ENCODE assay signal across 8 mouse cellular contexts in genomic region chr6:108249031-108249917, GRCm38 (mm10). TPM values are rescaled to one million over a fixed set of nuclear protein-coding genes. Genes with fewer than 3 reads are reported as not detected.
DNase-seq lines count a peak whose midpoint lies in the region; ATAC-seq and TF ChIP-seq lines count a peak whose summit lies in the region.

No protein-coding gene starts in this region.

- ATAC-seq in liver, postnatal 0 days = no peak; the same call in 1 of the 2 replicates
- peak; percentile 62 for ATAC-seq in forebrain, embryonic 12.5 days (ENCODE audit: low FRiP score)
- peak; percentile 50; the same call in 1 of the 2 replicates for ATAC-seq in kidney, postnatal 0 days (replicated peaks; ENCODE audit: low FRiP score, low read depth)
- ATAC-seq in neural tube, embryonic 12.5 days (ENCODE audit: low FRiP score, low read depth) = peak; percentile 45
- no peak; the same call in 1 of the 2 replicates for ATAC-seq in frontal cortex, adult (ENCODE audit: low TSS enrichment)

- H3K4me1 ChIP-seq in liver, postnatal 0 days (ENCODE audit: insufficient read depth) = peaks cover 8% of the 10 kb centered on the region; the same call in 1 of the 2 replicates
- peaks cover 22% of the 10 kb centered on the region for H3K4me1 ChIP-seq in forebrain, embryonic 12.5 days
- H3K4me1 ChIP-seq in kidney, postnatal 0 days (replicated peaks; ENCODE audit: insufficient read depth, low read length) = peaks cover 19% of the 10 kb centered on the region
- H3K4me1 ChIP-seq in neural tube, embryonic 12.5 days = peaks cover 11% of the 10 kb centered on the region

- no peak overlapping the region for H3K9ac ChIP-seq in liver, postnatal 0 days (replicated peaks)
- H3K9ac ChIP-seq in forebrain, embryonic 12.5 days = no peak overlapping the region
- H3K9ac ChIP-seq in kidney, postnatal 0 days (ENCODE audit: low read depth, low read length) = no peak overlapping the region
- no peak overlapping the region for H3K9ac ChIP-seq in neural tube, embryonic 12.5 days

- H3K9me3 ChIP-seq in liver, postnatal 0 days (ENCODE audit: low read length) = no peaks in the 10 kb centered on the region
- no peaks in the 10 kb centered on the region for H3K9me3 ChIP-seq in forebrain, embryonic 12.5 days
- no peaks in the 10 kb centered on the region for H3K9me3 ChIP-seq in kidney, postnatal 0 days (replicated peaks; ENCODE audit: low read length)
- no peaks in the 10 kb centered on the region for H3K9me3 ChIP-seq in neural tube, embryonic 12.5 days

- no peaks in the 10 kb centered on the region; the same call in none of the 2 replicates for H3K36me3 ChIP-seq in liver, postnatal 0 days (replicated peaks; ENCODE audit: insufficient read depth, low read length)
- no peaks in the 10 kb centered on the region for H3K36me3 ChIP-seq in forebrain, embryonic 12.5 days (replicated peaks)
- no peaks in the 10 kb centered on the region for H3K36me3 ChIP-seq in kidney, postnatal 0 days (ENCODE audit: insufficient read depth, low read length)
- no peaks in the 10 kb centered on the region for H3K36me3 ChIP-seq in neural tube, embryonic 12.5 days

- no peak overlapping the region for H3K4me3 ChIP-seq in liver, postnatal 0 days (ENCODE audit: low read depth, low read length)
- H3K4me3 ChIP-seq in forebrain, embryonic 12.5 days (replicated peaks) = no peak overlapping the region
- H3K4me3 ChIP-seq in kidney, postnatal 0 days (replicated peaks; ENCODE audit: low read depth, low read length) = no peak overlapping the region
- H3K4me3 ChIP-seq in neural tube, embryonic 12.5 days = no peak overlapping the region

- WGBS in liver, postnatal 0 days (ENCODE audit: insufficient replicate concordance) = 59% methylated on average over 9 of the region's 9 CpGs
- 12% methylated on average over 9 of the region's 9 CpGs for WGBS in forebrain, embryonic 12.5 days
- 42% methylated on average over 9 of the region's 9 CpGs for WGBS in kidney, postnatal 0 days
- WGBS in neural tube, embryonic 12.5 days = 46% methylated on average over 9 of the region's 9 CpGs

- no peak overlapping the region for H3K4me2 ChIP-seq in liver, postnatal 0 days (ENCODE audit: low read depth, low read length)
- no peak overlapping the region for H3K4me2 ChIP-seq in forebrain, embryonic 12.5 days
- H3K4me2 ChIP-seq in kidney, postnatal 0 days (ENCODE audit: low read length) = no peak overlapping the region
- H3K4me2 ChIP-seq in neural tube, embryonic 12.5 days (replicated peaks) = no peak overlapping the region

- no peaks in the 10 kb centered on the region for H3K27me3 ChIP-seq in liver, postnatal 0 days (ENCODE audit: insufficient read depth, low read length)
- H3K27me3 ChIP-seq in forebrain, embryonic 12.5 days = no peaks in the 10 kb centered on the region
- no peaks in the 10 kb centered on the region for H3K27me3 ChIP-seq in kidney, postnatal 0 days (ENCODE audit: insufficient read depth, low read length)
- no peaks in the 10 kb centered on the region for H3K27me3 ChIP-seq in neural tube, embryonic 12.5 days (replicated peaks)

- DNase-seq in liver = peak; percentile 25
- DNase-seq in liver, postnatal 0 days = no peak
- peak; percentile 55 for DNase-seq in kidney, postnatal 0 days (ENCODE audit: low spot score)
- no peak for DNase-seq in thymus, postnatal 4 days
- no peak for DNase-seq in layer of hippocampus, adult 9-11 months

- no peak for TF ChIP-seq CTCF in liver, postnatal 0 days (IDR thresholded peaks at IDR 0.05; ENCODE audit: low read depth)
- TF ChIP-seq CTCF in kidney, postnatal 0 days (IDR thresholded peaks at IDR 0.05; ENCODE audit: low read depth) = no peak

- no peak overlapping the region for H3K27ac ChIP-seq in liver, postnatal 0 days (ENCODE audit: low read depth)
- H3K27ac ChIP-seq in forebrain, embryonic 12.5 days = peak overlapping the region; percentile 85
- peak overlapping the region; percentile 72 for H3K27ac ChIP-seq in kidney, postnatal 0 days
- H3K27ac ChIP-seq in neural tube, embryonic 12.5 days = no peak overlapping the region

- no peak for TF ChIP-seq EP300 in liver, postnatal 0 days (IDR thresholded peaks at IDR 0.05; ENCODE audit: low read depth)

RNA-seq across cellular contexts. Expression of gene Itpr1, which starts 36.4 kb away (rescaled TPM):
- 2.8 and 2.9 TPM in 2 replicates for polyA plus RNA-seq in liver, postnatal 0 days (2015; fragmentation: Nextera tagmentation; extraction: Ambion mirVana)
- polyA plus RNA-seq in forebrain, embryonic 12.5 days (2016; fragmentation: Nextera tagmentation; extraction: Ambion mirVana) = 10.2 and 10.6 TPM in 2 replicates
- polyA plus RNA-seq in kidney, postnatal 0 days (2015; fragmentation: Nextera tagmentation; extraction: Ambion mirVana) = 21.2 TPM in 2 replicates
- 6.6 and 6.9 TPM in 2 replicates for polyA plus RNA-seq in neural tube, embryonic 12.5 days (2016; fragmentation: Nextera tagmentation; extraction: Ambion mirVana)

Comparison
In these comparisons a context has a peak if more than half of its experiments do, and no peak if none do; other contexts are left out.
1. DNase-seq: peak in liver (single experiment) and kidney, postnatal 0 days (single experiment); none in liver, postnatal 0 days (single experiment), thymus, postnatal 4 days (single experiment) and layer of hippocampus, adult 9-11 months (single experiment).
2. ATAC-seq: peak in forebrain, embryonic 12.5 days (single experiment), kidney, postnatal 0 days (single experiment) and neural tube, embryonic 12.5 days (single experiment); none in liver, postnatal 0 days (single experiment) and frontal cortex, adult (single experiment).
3. H3K27ac ChIP-seq: peak in forebrain, embryonic 12.5 days (single experiment) and kidney, postnatal 0 days (single experiment); none in liver, postnatal 0 days (single experiment) and neural tube, embryonic 12.5 days (single experiment).